Mouse (Mus musculus) liver, embryonic 18 days (tissue): ENCODE results near the gene AU022252. TPM values are rescaled to one million over a fixed set of nuclear protein-coding genes. Genes with fewer than 3 reads are reported as not detected.

Source experiments
- polyA plus RNA-seq: library from polyadenylated mRNA; depleted of rRNA; stranded (reverse); fragments of >200 nt; gene quantifications from 2 replicates; pipeline ENCODE4 v1.2.3, GENCODE M21; 2012; rRNA removed

Gene AU022252
- 4.6 and 6.0 TPM in 2 replicates for polyA plus RNA-seq

DNA sequence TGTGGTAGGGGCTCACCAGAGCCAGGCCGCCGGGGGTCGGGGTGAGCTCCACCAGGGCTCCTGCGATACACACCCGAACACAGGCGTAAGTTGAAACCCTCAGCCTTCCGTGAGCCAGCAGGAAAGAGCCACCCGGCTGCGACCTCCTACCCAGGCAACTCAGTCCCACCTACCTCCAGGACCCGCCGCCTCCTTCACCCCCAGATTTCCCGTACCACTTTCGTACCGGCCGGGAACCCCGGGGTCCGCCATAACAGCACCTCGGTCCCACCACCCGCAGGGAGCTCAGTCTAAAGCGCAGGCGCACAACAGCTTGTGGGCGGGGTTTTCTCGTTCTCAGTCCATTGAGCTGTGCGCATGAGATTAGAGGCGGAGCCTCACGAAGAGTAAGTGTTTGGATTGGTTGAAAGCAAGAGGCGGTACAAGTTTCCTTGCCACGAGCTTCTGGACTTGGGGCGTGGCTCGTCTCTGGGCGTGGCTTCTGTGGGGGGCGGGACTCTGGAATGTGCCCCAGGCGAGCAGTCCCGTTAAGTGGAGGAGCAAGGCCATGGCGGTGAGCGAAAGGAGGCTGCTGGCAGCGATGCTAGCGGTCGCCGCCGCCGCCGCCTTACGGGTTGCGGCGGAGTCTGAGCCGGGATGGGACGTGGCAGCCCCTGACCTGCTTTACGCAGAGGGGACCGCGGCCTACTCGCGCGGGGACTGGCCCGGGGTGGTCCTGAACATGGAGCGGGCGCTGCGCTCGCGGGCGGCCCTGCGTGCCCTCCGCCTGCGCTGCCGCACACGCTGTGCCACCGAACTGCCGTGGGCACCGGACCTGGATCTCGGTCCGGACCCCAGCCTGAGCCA, at the start of gene AU022252, which contains the start of gene P3h1:
AU022252 (minus strand) TSS at position 303 of the 846 bp plus-strand sequence.
P3h1 (plus strand) TSS at position 506 of the 846 bp plus-strand sequence.

GRCm38 (mm10) chr4:119255351-119255750, 22.8 kb upstream of the AU022252 start, which contains the start of gene Cldn19:
TSS of gene Cldn19 (plus strand) at chr4:119255414.

GRCm38 (mm10) chr4:119218169-119218568, 14.3 kb downstream of the AU022252 start, which contains the start of gene Tmem269:
TSS of gene Tmem269 (minus strand) at chr4:119218217.

DNA sequence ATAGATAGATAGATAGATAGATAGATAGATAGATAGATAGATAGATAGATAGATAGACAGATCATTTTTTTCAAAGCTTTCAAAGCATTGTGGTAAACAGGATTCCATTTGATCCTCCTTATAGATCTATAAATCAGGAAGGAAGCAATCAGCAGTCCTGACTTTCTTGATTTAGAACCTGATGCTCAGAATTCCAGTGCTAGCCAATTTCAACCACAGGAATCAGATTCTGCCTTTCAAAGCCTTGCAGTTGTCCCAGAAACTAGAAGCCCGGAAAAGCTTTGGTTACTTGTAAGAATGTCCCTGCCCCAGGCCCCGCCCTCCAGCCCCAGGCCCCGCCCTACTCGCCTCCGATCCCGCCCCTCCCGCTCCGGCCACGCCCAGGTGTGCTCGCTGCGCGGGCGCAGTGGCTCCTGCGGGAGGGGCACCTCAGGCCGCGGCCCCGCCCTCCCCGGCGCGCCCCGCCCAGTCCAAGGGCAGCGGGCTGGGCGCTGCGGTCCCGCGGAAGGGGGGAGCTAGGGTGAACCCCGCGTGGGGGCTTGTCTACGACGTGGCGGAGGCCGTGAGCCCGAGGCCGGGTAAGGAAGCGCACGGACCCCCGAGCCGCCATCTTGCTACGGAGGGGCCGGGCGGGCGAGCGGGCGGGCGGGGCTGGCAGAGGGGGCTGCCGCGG, 37.5 kb downstream of the AU022252 start, which contains the start of gene Svbp:
Svbp (plus strand) TSS at position 398 of the 673 bp plus-strand sequence.

DNA sequence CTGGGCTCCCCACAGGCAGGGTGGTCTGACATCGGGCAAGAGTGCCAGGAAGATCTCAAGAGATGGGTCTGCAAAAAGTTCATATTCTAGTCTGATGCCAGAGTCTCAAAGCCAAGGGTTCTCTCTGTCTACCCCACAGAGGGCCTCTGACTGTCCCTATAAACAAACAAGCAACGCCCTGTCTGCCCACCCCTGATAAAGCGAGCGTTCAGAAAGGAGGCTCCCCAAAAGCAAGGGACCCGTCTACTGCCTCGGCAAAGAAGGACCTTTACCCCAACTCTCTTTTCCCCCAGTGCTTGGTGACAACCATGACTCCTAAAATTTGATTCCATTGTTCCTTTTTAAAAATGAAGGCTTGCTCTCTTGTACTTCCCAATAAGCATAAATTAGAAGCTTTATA, 42.6 kb downstream of the AU022252 start, which contains the start of gene Ermap:
Ermap (minus strand) TSS at position 148 of the 400 bp plus-strand sequence.

GRCm38 (mm10) chr4:119173851-119174453, 58.6 kb downstream of the AU022252 start, which contains the start of gene Zfp691:
TSS of gene Zfp691 (minus strand) at chr4:119174195.

Other genes starting within 250 kb of the AU022252 start
- 53.7 and 73.6 TPM in 2 replicates for gene Slc2a1, start 124.0 kb downstream of the AU022252 start, polyA plus RNA-seq
- gene Zfp691, start 58.5 kb downstream of the AU022252 start, polyA plus RNA-seq, result 3.2 TPM in 2 replicates
- gene Ermap, start 42.7 kb downstream of the AU022252 start, polyA plus RNA-seq, result 77.6 and 84.3 TPM in 2 replicates
- 27.3 and 28.9 TPM in 2 replicates for gene Svbp, start 37.4 kb downstream of the AU022252 start, polyA plus RNA-seq
- 0.02 and 0.03 TPM in 2 replicates for gene Tmem269, start 14.5 kb downstream of the AU022252 start, polyA plus RNA-seq
- 17.8 and 19.8 TPM in 2 replicates for gene P3h1, start 203 bp upstream of the AU022252 start, polyA plus RNA-seq
- gene Cldn19, start 22.7 kb upstream of the AU022252 start, polyA plus RNA-seq, result under 0.01 TPM in 1 of 2 replicates, not detected in the other
- 149 and 172 TPM in 2 replicates for gene Ybx1, start 61.9 kb upstream of the AU022252 start, polyA plus RNA-seq
- 26.1 and 27.3 TPM in 2 replicates for gene Ppih, start 87.8 kb upstream of the AU022252 start, polyA plus RNA-seq
- gene Ccdc30, start 182.8 kb upstream of the AU022252 start, polyA plus RNA-seq, result 1.3 and 1.6 TPM in 2 replicates
- 12.4 and 13.9 TPM in 2 replicates for gene Ppcs, start 189.7 kb upstream of the AU022252 start, polyA plus RNA-seq
- 0.63 and 0.72 TPM in 2 replicates for gene Zmynd12, start 190.1 kb upstream of the AU022252 start, polyA plus RNA-seq